Mouse (Mus musculus): ENCODE results near the gene Tmem252. TPM values are rescaled to one million over a fixed set of nuclear protein-coding genes. Genes with fewer than 3 reads are reported as not detected.

Gene Tmem252
- polyA plus RNA-seq, 1 experiment: 4.8 TPM

DNA sequence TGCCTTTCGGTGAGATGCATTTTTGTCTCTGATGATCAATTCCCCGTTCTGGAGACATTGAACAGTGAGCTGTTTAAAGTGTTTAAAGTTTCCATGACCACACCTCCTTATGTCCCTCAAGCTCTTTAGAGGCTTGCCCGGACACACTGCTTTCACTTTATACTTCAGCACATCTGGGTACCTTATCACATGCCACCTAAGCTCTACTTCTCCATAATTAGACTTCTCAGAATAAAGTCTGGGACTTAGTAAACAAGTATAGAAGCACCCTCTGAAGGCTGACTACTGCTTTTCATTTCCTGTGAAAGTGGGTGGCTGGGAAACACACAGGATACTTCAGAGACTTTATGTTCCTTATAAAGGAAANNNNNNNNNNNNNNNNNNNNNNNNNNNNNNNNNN, 16.8 kb upstream of the Tmem252 start:
- no peak overlapping the region for H3K4me3 ChIP-seq (ENCODE audit: low read depth, low read length)
- no peaks in the 10 kb centered on the region for H3K27me3 ChIP-seq (ENCODE audit: control insufficient read depth, insufficient read depth, low read length)
- no peaks in the 10 kb centered on the region for H3K4me1 ChIP-seq (ENCODE audit: control insufficient read depth, insufficient read depth, insufficient read length, low read length)
- no peak overlapping the region for H3K27ac ChIP-seq (ENCODE audit: insufficient read depth, low read depth, low read length)
- TF ChIP-seq POLR2A (IDR thresholded peaks at IDR 0.05; ENCODE audit: low read depth, low read length): no peak
- no peak for TF ChIP-seq CTCF (IDR thresholded peaks at IDR 0.05; ENCODE audit: extremely low read depth, insufficient read length, insufficient replicate concordance, low read depth, low read length)
- no peaks in the 10 kb centered on the region for H3K36me3 ChIP-seq (ENCODE audit: control insufficient read depth, insufficient read depth, low read length)
- 38% methylated on average over 3 of the region's 3 CpGs for WGBS

DNA sequence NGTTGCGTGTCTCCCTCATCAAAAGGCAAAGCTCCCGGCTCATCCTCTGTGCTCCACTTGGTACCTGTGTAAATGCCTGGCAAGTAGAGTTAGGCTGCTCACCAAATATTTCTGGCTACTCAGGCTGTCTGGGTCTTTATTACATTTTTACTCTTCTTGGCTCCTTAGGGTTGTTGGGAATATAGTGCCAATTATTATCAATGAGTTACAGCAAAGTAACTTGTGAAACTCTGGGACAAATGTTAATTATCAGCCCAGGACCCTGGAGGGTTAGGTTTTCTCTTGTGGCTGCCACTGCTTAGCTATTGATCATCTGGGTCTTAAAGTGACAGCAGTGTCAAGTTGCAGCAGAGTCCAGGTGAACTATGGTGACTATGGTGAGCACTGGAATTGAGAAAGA, 11.5 kb upstream of the Tmem252 start:
- H3K27ac ChIP-seq (ENCODE audit: insufficient read depth, low read depth, low read length): no peak overlapping the region
- no peak overlapping the region for H3K4me3 ChIP-seq (ENCODE audit: low read depth, low read length)
- no peak for TF ChIP-seq POLR2A (IDR thresholded peaks at IDR 0.05; ENCODE audit: low read depth, low read length)
- no peak for TF ChIP-seq CTCF (IDR thresholded peaks at IDR 0.05; ENCODE audit: extremely low read depth, insufficient read length, insufficient replicate concordance, low read depth, low read length)
- no peaks in the 10 kb centered on the region for H3K4me1 ChIP-seq (ENCODE audit: control insufficient read depth, insufficient read depth, insufficient read length, low read length)
- 93% methylated on average over 2 of the region's 2 CpGs for WGBS
- H3K27me3 ChIP-seq (ENCODE audit: control insufficient read depth, insufficient read depth, low read length): no peaks in the 10 kb centered on the region
- H3K36me3 ChIP-seq (ENCODE audit: control insufficient read depth, insufficient read depth, low read length): no peaks in the 10 kb centered on the region

DNA sequence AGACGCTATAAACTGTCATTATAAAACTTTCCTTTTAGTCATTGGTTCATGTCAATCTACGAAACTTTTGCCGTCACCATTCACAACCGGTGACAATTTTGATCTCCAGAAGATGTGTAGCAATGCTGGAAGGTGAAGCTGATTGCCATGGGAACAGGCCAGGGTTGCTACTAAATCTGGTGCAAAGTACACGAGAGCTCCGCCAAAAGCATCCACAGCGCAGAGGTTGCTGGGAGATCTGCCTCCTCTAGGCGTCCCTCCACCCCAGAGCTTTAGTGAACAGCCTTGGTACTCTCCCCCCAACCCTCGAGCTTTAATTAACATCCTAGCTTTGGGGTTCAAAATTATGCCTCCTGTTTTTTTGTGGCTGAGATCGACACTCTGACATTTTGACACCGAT, 8.0 kb upstream of the Tmem252 start:
- Histone ChIP-seq H3K4me3 (ENCODE audit: low read depth, low read length) (no peak overlapping the region), H3K4me1 (ENCODE audit: control insufficient read depth, insufficient read depth, insufficient read length, low read length) (no peaks in the 10 kb centered on the region), H3K36me3 (ENCODE audit: control insufficient read depth, insufficient read depth, low read length) (no peaks in the 10 kb centered on the region), H3K27ac (ENCODE audit: insufficient read depth, low read depth, low read length) (no peak overlapping the region), H3K27me3 (ENCODE audit: control insufficient read depth, insufficient read depth, low read length) (no peaks in the 10 kb centered on the region)
- 74% methylated on average over 11 of the region's 11 CpGs for WGBS
- no peak for TF ChIP-seq POLR2A (IDR thresholded peaks at IDR 0.05; ENCODE audit: low read depth, low read length)
- no peak for TF ChIP-seq CTCF (IDR thresholded peaks at IDR 0.05; ENCODE audit: extremely low read depth, insufficient read length, insufficient replicate concordance, low read depth, low read length)

DNA sequence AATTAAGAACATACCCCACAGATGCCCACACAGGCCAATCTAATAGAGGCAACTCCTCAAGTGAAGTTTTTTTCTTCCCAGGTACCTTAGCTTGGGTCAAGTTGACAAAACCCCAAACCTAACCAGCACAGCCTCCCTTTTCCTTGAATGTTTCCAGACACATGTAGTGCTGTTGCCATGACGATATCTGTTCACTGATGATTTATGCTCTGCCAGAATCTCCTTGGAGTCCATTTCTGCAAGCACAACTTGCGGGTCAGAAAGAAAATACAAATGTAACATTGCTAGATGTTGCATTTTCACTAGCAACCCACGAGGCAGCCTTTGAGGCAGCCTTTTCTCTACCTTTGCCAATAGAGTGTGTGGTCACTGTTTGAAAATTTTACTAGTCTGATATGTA, 6.3 kb upstream of the Tmem252 start:
- H3K4me3 ChIP-seq (ENCODE audit: low read depth, low read length): no peak overlapping the region

DNA sequence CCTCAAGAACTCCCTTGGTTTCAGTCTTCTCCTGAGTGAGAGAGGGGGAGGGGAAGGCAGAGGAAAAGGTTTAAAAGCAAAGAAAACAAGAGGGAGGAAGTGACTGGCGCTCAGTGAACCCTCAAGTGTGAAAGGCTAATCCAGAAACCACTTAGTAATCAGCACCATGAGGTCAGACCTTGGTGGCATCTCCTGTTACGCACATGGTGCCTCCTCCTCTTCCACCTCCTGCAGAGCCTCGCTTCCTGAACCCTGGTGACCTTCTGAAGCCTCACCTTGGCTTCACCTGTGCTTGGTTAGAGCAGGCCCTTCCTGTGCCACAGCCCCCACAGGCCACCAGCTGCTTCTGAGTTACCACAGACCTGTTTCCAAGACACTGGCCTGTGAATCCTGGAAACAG, 2.2 kb upstream of the Tmem252 start:
- Histone ChIP-seq H3K4me3 (ENCODE audit: low read depth, low read length) (no peak overlapping the region), H3K27me3 (ENCODE audit: control insufficient read depth, insufficient read depth, low read length) (no peaks in the 10 kb centered on the region), H3K27ac (ENCODE audit: insufficient read depth, low read depth, low read length) (no peak overlapping the region), H3K36me3 (ENCODE audit: control insufficient read depth, insufficient read depth, low read length) (no peaks in the 10 kb centered on the region), H3K4me1 (ENCODE audit: control insufficient read depth, insufficient read depth, insufficient read length, low read length) (peaks cover 14% of the 10 kb centered on the region; the same call in 1 of the 2 replicates)
- 67% methylated on average over 3 of the region's 3 CpGs for WGBS
- no peak for TF ChIP-seq CTCF (IDR thresholded peaks at IDR 0.05; ENCODE audit: extremely low read depth, insufficient read length, insufficient replicate concordance, low read depth, low read length)
- no peak for TF ChIP-seq POLR2A (IDR thresholded peaks at IDR 0.05; ENCODE audit: low read depth, low read length)

More for the DNA sequence above, 6.3 kb upstream of the Tmem252 start:
- TF ChIP-seq CTCF (IDR thresholded peaks at IDR 0.05; ENCODE audit: extremely low read depth, insufficient read length, insufficient replicate concordance, low read depth, low read length) (no peak), POLR2A (IDR thresholded peaks at IDR 0.05; ENCODE audit: low read depth, low read length) (no peak)
- no peaks in the 10 kb centered on the region for H3K27me3 ChIP-seq (ENCODE audit: control insufficient read depth, insufficient read depth, low read length)
- WGBS: 88% methylated on average over 3 of the region's 3 CpGs
- no peak overlapping the region for H3K27ac ChIP-seq (ENCODE audit: insufficient read depth, low read depth, low read length)
- no peaks in the 10 kb centered on the region for H3K4me1 ChIP-seq (ENCODE audit: control insufficient read depth, insufficient read depth, insufficient read length, low read length)
- no peaks in the 10 kb centered on the region for H3K36me3 ChIP-seq (ENCODE audit: control insufficient read depth, insufficient read depth, low read length)

DNA sequence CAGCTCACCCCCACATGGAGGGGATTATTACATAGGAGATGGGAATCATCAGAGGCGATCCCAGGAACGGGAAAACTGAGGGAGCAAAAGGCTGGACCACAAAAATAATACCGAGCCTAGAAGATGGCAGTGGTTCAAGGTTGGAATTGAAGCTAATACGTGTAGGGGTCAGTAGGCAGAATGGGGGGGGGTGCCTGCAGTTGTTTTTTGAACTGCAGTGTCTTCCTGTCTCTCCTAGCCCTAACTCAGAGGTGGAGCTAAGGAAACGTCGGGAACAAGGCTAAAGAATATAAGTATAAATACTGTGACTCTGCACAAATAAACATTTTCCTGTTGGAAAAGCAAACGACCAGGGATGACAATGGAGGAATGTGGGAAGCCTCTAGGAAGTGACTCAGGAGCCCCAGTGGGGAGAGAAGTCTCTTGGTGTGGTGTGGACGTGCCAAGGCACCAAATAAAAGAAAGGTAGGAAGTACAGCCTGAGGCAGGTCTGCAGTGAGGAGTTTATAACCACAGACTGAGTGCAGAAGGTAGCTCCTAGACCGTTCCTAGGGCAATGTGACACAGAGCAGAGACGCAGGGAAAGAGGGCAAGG, 1.3 kb upstream of the Tmem252 start:
- Histone ChIP-seq H3K36me3 (ENCODE audit: control insufficient read depth, insufficient read depth, low read length) (no peaks in the 10 kb centered on the region), H3K4me1 (ENCODE audit: control insufficient read depth, insufficient read depth, insufficient read length, low read length) (peaks cover 14% of the 10 kb centered on the region; the same call in 1 of the 2 replicates), H3K4me3 (ENCODE audit: low read depth, low read length) (no peak overlapping the region), H3K27ac (ENCODE audit: insufficient read depth, low read depth, low read length) (no peak overlapping the region), H3K27me3 (ENCODE audit: control insufficient read depth, insufficient read depth, low read length) (no peaks in the 10 kb centered on the region)
- 46% methylated on average over 10 of the region's 10 CpGs for whole genome bisulfite sequencing
- TF ChIP-seq POLR2A (IDR thresholded peaks at IDR 0.05; ENCODE audit: low read depth, low read length) (no peak), CTCF (IDR thresholded peaks at IDR 0.05; ENCODE audit: extremely low read depth, insufficient read length, insufficient replicate concordance, low read depth, low read length) (no peak)

DNA sequence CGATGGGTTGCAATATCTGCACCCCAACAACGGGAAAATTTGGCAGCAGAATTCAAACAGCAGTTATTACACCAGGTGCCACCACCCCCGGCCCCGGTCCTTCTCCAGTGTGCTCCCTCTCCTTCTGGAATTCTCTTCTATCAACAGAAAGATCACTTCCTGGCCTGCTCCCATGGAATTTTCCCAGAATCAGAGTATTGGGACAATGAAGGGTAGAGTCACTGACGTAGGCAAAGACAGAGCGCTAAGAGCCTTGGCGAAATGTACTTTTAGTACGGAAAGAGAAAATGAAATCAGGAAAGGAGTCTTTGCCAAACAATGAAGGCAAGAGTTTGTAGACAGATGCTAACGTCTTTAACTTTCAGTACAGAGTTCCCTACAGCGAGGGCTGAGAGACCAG, 477 bp upstream of the Tmem252 start:
- peaks cover 14% of the 10 kb centered on the region; the same call in 1 of the 2 replicates for H3K4me1 ChIP-seq (ENCODE audit: control insufficient read depth, insufficient read depth, insufficient read length, low read length)
- peaks cover 1% of the 10 kb centered on the region; the same call in 1 of the 2 replicates for H3K36me3 ChIP-seq (ENCODE audit: control insufficient read depth, insufficient read depth, low read length)
- H3K27me3 ChIP-seq (ENCODE audit: control insufficient read depth, insufficient read depth, low read length): no peaks in the 10 kb centered on the region
- no peak overlapping the region for H3K4me3 ChIP-seq (ENCODE audit: low read depth, low read length)
- WGBS: 21% methylated on average over 10 of the region's 10 CpGs
- no peak for TF ChIP-seq POLR2A (IDR thresholded peaks at IDR 0.05; ENCODE audit: low read depth, low read length)
- TF ChIP-seq CTCF (IDR thresholded peaks at IDR 0.05; ENCODE audit: extremely low read depth, insufficient read length, insufficient replicate concordance, low read depth, low read length): no peak
- peak overlapping the region; percentile 13; the same call in 1 of the 2 replicates for H3K27ac ChIP-seq (ENCODE audit: insufficient read depth, low read depth, low read length)
